Mouse (Mus musculus): Measurements from ENCODE around the gene Atp8b5.

The Atp8b5 gene

DNA sequence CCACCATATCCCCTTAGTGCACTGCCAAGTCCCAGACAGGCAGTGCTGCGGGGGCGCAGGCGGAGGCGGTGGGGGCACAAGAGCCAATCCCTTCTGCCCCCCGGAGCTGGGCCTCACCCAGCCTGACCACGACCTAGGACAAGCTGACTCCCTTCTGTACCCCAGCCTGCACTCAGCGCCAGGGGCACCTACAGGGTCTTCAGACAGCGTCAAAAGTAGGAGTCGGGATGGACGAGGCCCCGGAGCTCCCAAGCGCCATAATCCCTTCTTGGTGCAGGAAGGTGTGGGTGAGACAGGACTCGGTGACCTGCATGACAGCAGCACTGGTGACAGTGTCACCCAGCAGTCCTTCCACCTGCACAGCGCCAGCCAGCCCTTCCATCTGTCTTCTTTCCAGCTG lies 147.8 kb downstream of the Atp8b5 start:
- DNase-seq (ENCODE audit: low spot score) = no peak

DNA sequence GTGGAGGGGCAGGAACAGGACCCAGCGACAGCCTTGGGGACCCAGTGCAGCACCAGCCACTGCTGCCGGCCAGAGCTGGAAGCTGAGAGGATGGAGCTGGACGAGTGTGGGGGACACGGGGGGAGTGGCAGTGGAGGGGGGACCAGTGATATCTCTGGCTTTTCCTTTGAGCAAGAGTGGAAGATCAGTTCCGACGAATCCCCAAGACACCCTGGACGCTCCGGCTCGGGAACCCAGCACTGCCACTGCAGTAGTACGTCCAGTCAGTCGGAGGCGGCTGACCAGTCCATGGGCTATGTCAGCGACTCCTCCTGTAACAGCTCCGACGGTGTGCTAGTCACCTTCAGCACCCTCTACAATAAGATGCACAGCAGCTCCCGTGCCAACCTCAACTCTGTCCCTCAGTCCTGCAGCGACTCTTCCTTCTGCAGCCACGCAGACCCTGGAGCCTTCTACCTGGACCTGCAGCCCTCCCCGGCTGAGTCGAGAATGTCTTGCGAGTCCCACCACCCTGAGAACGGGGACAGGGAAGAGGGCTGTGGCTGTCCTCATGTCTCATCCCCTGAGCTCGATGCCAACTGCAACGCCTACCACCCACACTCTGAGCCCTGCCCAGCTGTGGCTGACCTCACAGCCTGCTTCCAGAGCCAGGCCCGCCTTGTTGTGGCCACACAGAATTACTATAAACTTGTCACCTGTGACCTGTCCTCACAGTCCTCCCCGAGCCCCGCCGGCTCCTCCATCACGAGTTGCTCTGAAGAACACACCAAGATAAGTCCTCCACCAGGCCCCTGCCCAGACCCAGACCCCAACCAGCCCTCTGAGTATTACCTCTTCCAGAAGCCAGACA lies 148.5 kb downstream of the Atp8b5 start:
- DNase-seq (ENCODE audit: low spot score) = no peak

DNA sequence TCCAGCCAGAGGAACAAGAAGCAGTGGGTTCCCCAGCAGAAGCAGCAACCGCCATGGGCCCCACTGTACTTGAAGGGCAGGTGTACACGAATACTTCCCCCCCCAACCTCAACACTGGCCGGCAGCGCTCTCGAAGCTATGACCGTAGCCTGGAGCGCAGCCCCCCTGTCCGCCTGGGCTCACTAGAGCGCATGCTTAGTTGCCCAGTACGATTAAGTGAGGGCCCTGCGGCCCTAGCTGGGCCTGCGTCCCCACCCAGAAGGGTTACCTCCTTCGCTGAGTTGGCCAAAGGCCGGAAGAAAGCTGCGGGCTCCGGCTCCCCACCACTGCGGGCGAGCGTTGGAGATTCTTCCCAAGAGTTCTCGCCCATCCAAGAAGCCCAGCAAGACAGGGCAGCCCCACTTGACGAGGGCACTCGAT lies 149.1 kb downstream of the Atp8b5 start:
- DNase-seq (ENCODE audit: low spot score) = no peak

DNA sequence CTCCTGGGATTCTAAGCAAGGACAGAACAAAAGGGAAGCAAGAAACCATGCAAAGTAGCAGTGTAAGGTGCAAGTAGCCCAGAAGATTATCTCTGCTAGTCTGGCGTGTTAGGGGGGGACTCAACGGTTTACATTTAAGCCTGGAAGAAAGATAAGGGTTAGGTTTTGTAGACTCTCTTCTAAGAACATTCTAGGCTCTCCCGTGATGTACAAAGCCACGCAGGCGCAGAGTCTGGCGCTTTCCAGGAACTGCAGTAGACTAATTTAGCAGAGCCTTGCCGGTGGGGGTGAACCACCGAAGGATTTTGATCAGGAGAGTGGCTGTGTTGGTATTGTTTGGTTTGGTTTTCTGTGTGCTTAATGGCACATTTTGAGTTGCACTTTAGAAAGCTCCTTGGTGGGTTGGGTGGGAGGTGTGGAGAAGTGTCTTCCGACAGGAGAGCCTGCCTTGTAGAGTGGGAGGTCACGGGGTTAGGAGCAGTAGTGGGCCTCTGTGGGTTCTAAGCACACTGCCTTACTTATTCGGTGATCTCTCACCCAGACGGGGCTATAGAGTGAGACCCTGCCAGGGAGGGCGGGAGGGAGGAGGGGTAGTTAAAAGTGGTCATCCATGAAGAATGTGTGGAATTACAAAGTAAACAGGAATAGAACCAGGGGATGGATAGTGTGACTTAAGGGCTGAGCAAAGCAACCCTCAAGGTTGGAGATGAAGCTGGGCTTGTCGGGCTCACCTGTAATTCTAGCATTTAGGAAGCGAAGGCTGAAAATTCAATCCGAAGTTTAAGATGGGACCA lies 150.5 kb downstream of the Atp8b5 start:
- no peak for DNase-seq (ENCODE audit: low spot score)

DNA sequence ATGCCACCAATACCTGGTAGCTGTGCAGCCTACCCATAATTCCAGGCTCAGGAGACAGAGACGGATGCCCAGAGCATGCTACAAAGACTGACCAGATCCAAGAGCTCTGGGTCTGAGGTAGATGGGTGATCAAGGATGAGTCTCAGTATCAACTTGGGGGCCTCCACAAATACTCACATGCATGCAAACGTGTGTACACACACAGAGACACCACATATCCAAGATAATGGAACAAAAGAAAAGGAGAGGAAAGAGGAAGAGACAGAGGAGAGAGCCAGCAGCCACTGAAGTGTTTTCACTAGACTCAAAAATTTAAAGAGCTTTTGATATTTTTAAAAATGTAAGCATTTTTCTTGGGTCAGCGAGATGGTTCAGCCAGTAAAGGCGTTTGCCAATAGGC lies 151.5 kb downstream of the Atp8b5 start:
- no peak for DNase-seq (ENCODE audit: low spot score)

DNA sequence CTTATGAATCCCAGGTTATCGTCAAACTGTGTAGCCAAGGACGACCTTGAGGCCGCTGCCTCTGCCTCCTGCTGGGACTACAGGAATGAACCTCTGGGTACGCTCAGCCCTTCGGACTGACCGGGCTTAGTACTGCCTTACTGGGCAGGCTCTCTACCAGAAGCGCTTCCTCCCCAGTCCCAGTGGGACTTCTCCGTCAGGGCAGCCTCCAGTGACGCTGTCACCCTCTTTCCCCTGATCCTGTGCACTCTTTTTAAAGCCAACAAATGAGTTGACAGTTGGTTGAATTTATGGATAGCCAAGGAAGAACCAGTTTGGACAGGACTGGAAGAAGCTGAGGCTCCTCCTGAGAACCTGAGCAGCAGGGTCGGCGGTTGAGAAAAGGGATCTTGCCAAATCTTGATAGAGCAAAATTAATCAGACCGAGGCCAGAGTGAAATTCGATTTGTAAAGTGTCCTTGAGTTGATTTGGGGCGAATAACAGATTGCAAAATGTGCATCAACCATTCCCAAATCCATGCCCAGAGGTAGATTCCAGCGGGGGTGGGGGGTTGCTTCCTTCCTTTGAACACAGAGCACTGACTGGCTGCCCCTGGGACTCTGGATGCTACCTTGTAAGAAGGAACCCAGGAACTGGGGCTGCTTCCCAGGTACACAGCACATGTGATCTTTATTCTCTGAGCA lies 152.2 kb downstream of the Atp8b5 start:
- no peak for DNase-seq (ENCODE audit: low spot score)

DNA sequence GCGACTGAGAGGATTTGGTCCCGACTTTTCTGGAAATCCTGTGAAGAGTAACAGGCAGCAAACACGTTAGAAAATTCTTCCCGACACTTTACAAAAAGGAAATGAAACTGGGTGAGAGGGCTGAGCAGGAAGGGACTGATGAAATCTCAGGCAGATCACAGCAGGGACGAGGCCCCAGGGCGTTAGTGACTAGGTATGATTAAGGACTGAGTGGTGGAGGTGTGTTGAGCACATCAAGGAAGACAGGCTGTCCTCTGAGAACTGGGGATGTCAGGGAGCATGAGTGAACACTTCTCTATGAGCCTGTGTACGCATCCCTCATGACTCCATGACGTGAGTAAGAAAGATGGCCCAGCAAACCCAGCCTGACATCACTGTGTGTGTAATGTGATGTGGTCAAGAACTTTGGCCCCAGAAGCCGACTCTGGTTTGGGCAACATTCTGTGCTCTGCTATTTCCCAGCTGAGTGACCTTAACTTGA lies 152.9 kb downstream of the Atp8b5 start:
- no peak for DNase-seq (ENCODE audit: low spot score)

DNA sequence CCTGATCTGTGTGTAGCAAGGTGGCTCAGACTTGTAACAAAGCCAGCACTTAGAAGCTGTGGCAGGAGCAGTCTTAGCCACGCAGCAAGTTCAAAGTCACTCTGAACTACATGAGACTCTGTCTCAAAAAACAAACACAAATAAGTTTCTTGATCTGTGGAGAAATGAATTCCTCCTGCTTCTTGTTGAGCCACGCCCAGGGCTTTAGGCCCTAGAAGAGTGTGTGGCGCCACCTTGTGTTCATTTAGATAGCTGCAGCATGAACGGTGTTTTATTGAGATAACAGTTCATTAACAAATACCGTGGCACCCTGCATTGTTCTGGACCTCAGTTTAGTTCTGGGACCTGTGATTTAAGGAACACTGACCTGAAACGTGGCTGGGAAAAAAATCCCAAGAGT lies 153.3 kb downstream of the Atp8b5 start:
- peak; percentile 95 for DNase-seq (ENCODE audit: low spot score)

DNA sequence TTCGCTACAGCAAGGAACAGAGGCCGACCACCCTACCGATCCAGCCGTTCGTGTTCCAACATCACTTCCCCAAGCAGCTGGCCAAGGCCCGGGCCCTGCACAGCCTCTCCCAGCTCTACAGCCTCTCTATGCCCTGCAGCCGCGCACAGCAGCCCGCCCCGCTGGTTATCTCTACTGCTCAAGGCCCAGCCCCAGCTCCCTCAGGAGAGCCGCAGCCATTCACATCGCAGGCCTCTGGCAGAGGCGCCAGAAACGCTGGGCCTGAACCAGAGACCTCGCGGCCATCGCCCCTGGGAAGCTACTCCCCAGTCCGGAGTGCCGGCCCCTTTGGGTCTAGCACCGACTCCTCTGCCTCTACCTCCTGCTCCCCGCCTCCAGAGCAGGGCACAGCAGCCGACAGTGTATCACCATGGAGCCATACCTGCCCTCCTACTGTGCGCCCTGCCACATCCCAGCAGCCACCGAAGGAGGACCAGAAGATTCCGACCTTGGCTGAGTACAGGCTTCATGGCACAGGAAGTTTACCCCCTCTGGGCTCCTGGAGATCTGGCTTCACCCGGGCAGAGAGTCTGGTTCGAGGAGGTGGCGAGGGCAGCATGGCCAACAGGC lies 154.8 kb downstream of the Atp8b5 start:
- no peak for DNase-seq (ENCODE audit: low spot score)
